Mouse (Mus musculus): Measurements from ENCODE around the gene Cntnap2. TPM values are rescaled to one million over a fixed set of nuclear protein-coding genes. Genes with fewer than 3 reads are reported as not detected.

Gene Cntnap2
- polyA plus RNA-seq, 1 experiment from 2014 or later = 1.1 TPM

- ATAC-seq (ENCODE audit: low read depth) = no peak
- H3K9me3 ChIP-seq (ENCODE audit: control insufficient read depth, low read length) = no peaks in the 10 kb centered on the region
- H3K9ac ChIP-seq (ENCODE audit: low read length) = no peak overlapping the region
- no peaks in the 10 kb centered on the region for H3K4me1 ChIP-seq (replicated peaks; ENCODE audit: control insufficient read depth, insufficient read depth, low read length)
- H3K4me2 ChIP-seq (ENCODE audit: low read depth, low read length) = no peak overlapping the region
- H3K4me3 ChIP-seq (ENCODE audit: low read length) = no peak overlapping the region
- 64% methylated on average over 1 of the region's 1 CpGs for WGBS
- H3K27ac ChIP-seq (ENCODE audit: low read length) = no peak overlapping the region
- H3K36me3 ChIP-seq (ENCODE audit: control insufficient read depth, insufficient read depth, low read length) = no peaks in the 10 kb centered on the region
- no peaks in the 10 kb centered on the region for H3K27me3 ChIP-seq (ENCODE audit: control insufficient read depth, insufficient read depth, low read depth, low read length)
These were observed 231.0 kb downstream of the Cntnap2 start for GRCm38 (mm10) chr6:45290154-45290553.

GRCm38 (mm10) chr6:45317455-45317854 is 258.3 kb downstream of the Cntnap2 start:
- Histone ChIP-seq H3K4me2 (ENCODE audit: low read depth, low read length) (no peak overlapping the region), H3K27me3 (ENCODE audit: control insufficient read depth, insufficient read depth, low read depth, low read length) (no peaks in the 10 kb centered on the region), H3K9me3 (ENCODE audit: control insufficient read depth, low read length) (no peaks in the 10 kb centered on the region), H3K27ac (ENCODE audit: low read length) (no peak overlapping the region), H3K4me3 (ENCODE audit: low read length) (no peak overlapping the region), H3K4me1 (replicated peaks; ENCODE audit: control insufficient read depth, insufficient read depth, low read length) (no peaks in the 10 kb centered on the region), H3K9ac (ENCODE audit: low read length) (no peak overlapping the region), H3K36me3 (ENCODE audit: control insufficient read depth, insufficient read depth, low read length) (no peaks in the 10 kb centered on the region)
- no peak for ATAC-seq (ENCODE audit: low read depth)
- WGBS = 82% methylated on average over 3 of the region's 3 CpGs

- no peak overlapping the region for H3K4me2 ChIP-seq (ENCODE audit: low read depth, low read length)
- no peak overlapping the region for H3K27ac ChIP-seq (ENCODE audit: low read length)
- 5% methylated on average over 2 of the region's 2 CpGs for WGBS
- no peaks in the 10 kb centered on the region for H3K36me3 ChIP-seq (ENCODE audit: control insufficient read depth, insufficient read depth, low read length)
- H3K9me3 ChIP-seq (ENCODE audit: control insufficient read depth, low read length) = no peaks in the 10 kb centered on the region
- no peaks in the 10 kb centered on the region for H3K4me1 ChIP-seq (replicated peaks; ENCODE audit: control insufficient read depth, insufficient read depth, low read length)
- no peak overlapping the region for H3K4me3 ChIP-seq (ENCODE audit: low read length)
- no peaks in the 10 kb centered on the region for H3K27me3 ChIP-seq (ENCODE audit: control insufficient read depth, insufficient read depth, low read depth, low read length)
- no peak overlapping the region for H3K9ac ChIP-seq (ENCODE audit: low read length)
- no peak for ATAC-seq (ENCODE audit: low read depth)
These were observed 264.3 kb downstream of the Cntnap2 start for GRCm38 (mm10) chr6:45323505-45323904.

GRCm38 (mm10) chr6:45327952-45328485 is 268.9 kb downstream of the Cntnap2 start:
- ATAC-seq (ENCODE audit: low read depth) = no peak

GRCm38 (mm10) chr6:45345396-45345795 is 286.2 kb downstream of the Cntnap2 start:
- Histone ChIP-seq H3K9ac (ENCODE audit: low read length) (no peak overlapping the region), H3K27ac (ENCODE audit: low read length) (no peak overlapping the region), H3K4me3 (ENCODE audit: low read length) (no peak overlapping the region), H3K4me1 (replicated peaks; ENCODE audit: control insufficient read depth, insufficient read depth, low read length) (no peaks in the 10 kb centered on the region), H3K27me3 (ENCODE audit: control insufficient read depth, insufficient read depth, low read depth, low read length) (no peaks in the 10 kb centered on the region), H3K4me2 (ENCODE audit: low read depth, low read length) (no peak overlapping the region), H3K9me3 (ENCODE audit: control insufficient read depth, low read length) (no peaks in the 10 kb centered on the region), H3K36me3 (ENCODE audit: control insufficient read depth, insufficient read depth, low read length) (no peaks in the 10 kb centered on the region)
- no peak for ATAC-seq (ENCODE audit: low read depth)
- 59% methylated on average over 2 of the region's 2 CpGs for WGBS

More at GRCm38 (mm10) chr6:45327952-45328485, 268.9 kb downstream of the Cntnap2 start:
- H3K4me2 ChIP-seq (ENCODE audit: low read depth, low read length) = no peak overlapping the region
- no peak overlapping the region for H3K9ac ChIP-seq (ENCODE audit: low read length)
- H3K9me3 ChIP-seq (ENCODE audit: control insufficient read depth, low read length) = no peaks in the 10 kb centered on the region
- no peak overlapping the region for H3K4me3 ChIP-seq (ENCODE audit: low read length)
- 82% methylated on average over 3 of the region's 3 CpGs for WGBS
- no peaks in the 10 kb centered on the region for H3K27me3 ChIP-seq (ENCODE audit: control insufficient read depth, insufficient read depth, low read depth, low read length)
- H3K4me1 ChIP-seq (replicated peaks; ENCODE audit: control insufficient read depth, insufficient read depth, low read length) = no peaks in the 10 kb centered on the region
- H3K36me3 ChIP-seq (ENCODE audit: control insufficient read depth, insufficient read depth, low read length) = no peaks in the 10 kb centered on the region
- no peak overlapping the region for H3K27ac ChIP-seq (ENCODE audit: low read length)

GRCm38 (mm10) chr6:45345953-45346352 is 286.8 kb downstream of the Cntnap2 start:
- Histone ChIP-seq H3K9me3 (ENCODE audit: control insufficient read depth, low read length) (no peaks in the 10 kb centered on the region), H3K9ac (ENCODE audit: low read length) (no peak overlapping the region), H3K36me3 (ENCODE audit: control insufficient read depth, insufficient read depth, low read length) (no peaks in the 10 kb centered on the region), H3K4me2 (ENCODE audit: low read depth, low read length) (no peak overlapping the region), H3K27ac (ENCODE audit: low read length) (no peak overlapping the region), H3K27me3 (ENCODE audit: control insufficient read depth, insufficient read depth, low read depth, low read length) (no peaks in the 10 kb centered on the region), H3K4me1 (replicated peaks; ENCODE audit: control insufficient read depth, insufficient read depth, low read length) (no peaks in the 10 kb centered on the region), H3K4me3 (ENCODE audit: low read length) (no peak overlapping the region)
- ATAC-seq (ENCODE audit: low read depth) = no peak

- Histone ChIP-seq H3K36me3 (ENCODE audit: control insufficient read depth, insufficient read depth, low read length) (no peaks in the 10 kb centered on the region), H3K4me2 (ENCODE audit: low read depth, low read length) (no peak overlapping the region), H3K9me3 (ENCODE audit: control insufficient read depth, low read length) (no peaks in the 10 kb centered on the region), H3K4me3 (ENCODE audit: low read length) (no peak overlapping the region), H3K27ac (ENCODE audit: low read length) (no peak overlapping the region), H3K4me1 (replicated peaks; ENCODE audit: control insufficient read depth, insufficient read depth, low read length) (no peaks in the 10 kb centered on the region), H3K9ac (ENCODE audit: low read length) (no peak overlapping the region), H3K27me3 (ENCODE audit: control insufficient read depth, insufficient read depth, low read depth, low read length) (no peaks in the 10 kb centered on the region)
- 11% methylated on average over 1 of the region's 1 CpGs for WGBS
- ATAC-seq (ENCODE audit: low read depth) = no peak
These were observed 307.3 kb downstream of the Cntnap2 start for GRCm38 (mm10) chr6:45366442-45366841.

- H3K4me1 ChIP-seq (replicated peaks; ENCODE audit: control insufficient read depth, insufficient read depth, low read length) = no peaks in the 10 kb centered on the region
- no peaks in the 10 kb centered on the region for H3K36me3 ChIP-seq (ENCODE audit: control insufficient read depth, insufficient read depth, low read length)
- no peak overlapping the region for H3K9ac ChIP-seq (ENCODE audit: low read length)
- no peak overlapping the region for H3K4me3 ChIP-seq (ENCODE audit: low read length)
- WGBS = 60% methylated on average over 7 of the region's 7 CpGs
- no peak overlapping the region for H3K27ac ChIP-seq (ENCODE audit: low read length)
- H3K27me3 ChIP-seq (ENCODE audit: control insufficient read depth, insufficient read depth, low read depth, low read length) = no peaks in the 10 kb centered on the region
- H3K9me3 ChIP-seq (ENCODE audit: control insufficient read depth, low read length) = no peaks in the 10 kb centered on the region
- ATAC-seq (ENCODE audit: low read depth) = no peak
- H3K4me2 ChIP-seq (ENCODE audit: low read depth, low read length) = no peak overlapping the region
These were observed 322.0 kb downstream of the Cntnap2 start for GRCm38 (mm10) chr6:45381126-45381525.

- no peaks in the 10 kb centered on the region for H3K4me1 ChIP-seq (replicated peaks; ENCODE audit: control insufficient read depth, insufficient read depth, low read length)
- H3K27me3 ChIP-seq (ENCODE audit: control insufficient read depth, insufficient read depth, low read depth, low read length) = no peaks in the 10 kb centered on the region
- H3K27ac ChIP-seq (ENCODE audit: low read length) = no peak overlapping the region
- ATAC-seq (ENCODE audit: low read depth) = no peak
- no peaks in the 10 kb centered on the region for H3K9me3 ChIP-seq (ENCODE audit: control insufficient read depth, low read length)
- no peak overlapping the region for H3K9ac ChIP-seq (ENCODE audit: low read length)
- 22% methylated on average over 1 of the region's 1 CpGs for WGBS
- no peak overlapping the region for H3K4me2 ChIP-seq (ENCODE audit: low read depth, low read length)
- H3K4me3 ChIP-seq (ENCODE audit: low read length) = no peak overlapping the region
- H3K36me3 ChIP-seq (ENCODE audit: control insufficient read depth, insufficient read depth, low read length) = no peaks in the 10 kb centered on the region
These were observed 329.9 kb downstream of the Cntnap2 start for GRCm38 (mm10) chr6:45389034-45389433.

- no peak overlapping the region for H3K9ac ChIP-seq (ENCODE audit: low read length)
- no peak overlapping the region for H3K4me3 ChIP-seq (ENCODE audit: low read length)
- no peaks in the 10 kb centered on the region for H3K9me3 ChIP-seq (ENCODE audit: control insufficient read depth, low read length)
- H3K4me2 ChIP-seq (ENCODE audit: low read depth, low read length) = no peak overlapping the region
- no peaks in the 10 kb centered on the region for H3K36me3 ChIP-seq (ENCODE audit: control insufficient read depth, insufficient read depth, low read length)
- 65% methylated on average over 2 of the region's 2 CpGs for WGBS
- ATAC-seq (ENCODE audit: low read depth) = no peak
- no peak overlapping the region for H3K27ac ChIP-seq (ENCODE audit: low read length)
- no peaks in the 10 kb centered on the region for H3K27me3 ChIP-seq (ENCODE audit: control insufficient read depth, insufficient read depth, low read depth, low read length)
- no peaks in the 10 kb centered on the region for H3K4me1 ChIP-seq (replicated peaks; ENCODE audit: control insufficient read depth, insufficient read depth, low read length)
These were observed 354.5 kb downstream of the Cntnap2 start for GRCm38 (mm10) chr6:45413629-45414028.
